Mouse (Mus musculus) C2C12 (cell line): Measurements from ENCODE around the gene Nav2.

Experiments
- CEBPB ChIP-seq: IDR thresholded peaks from one replicate; pipeline ENCODE4 v1.6.1; 2011; ENCODE audit warnings: low read depth, mild to moderate bottlenecking, control low read depth, moderate library complexity
- CTCF ChIP-seq: IDR thresholded peaks from one replicate; pipeline ENCODE4 v1.5.1; 2011; ENCODE audit not compliant: control insufficient read depth, insufficient read depth, insufficient read length
- MAX ChIP-seq: IDR thresholded peaks from one replicate; pipeline ENCODE4 v1.6.1; 2011; ENCODE audit warnings: mild to moderate bottlenecking, control low read depth
- MYOG ChIP-seq: IDR thresholded peaks from one replicate; pipeline ENCODE4 v1.6.1; 2011; ENCODE audit not compliant: control insufficient read depth, insufficient read length; ENCODE audit errors: extremely low read depth
- USF1 ChIP-seq: IDR thresholded peaks from one replicate; pipeline ENCODE4 v1.6.1; 2011; ENCODE audit warnings: low read depth, mild to moderate bottlenecking, control low read depth, moderate library complexity

DNA sequence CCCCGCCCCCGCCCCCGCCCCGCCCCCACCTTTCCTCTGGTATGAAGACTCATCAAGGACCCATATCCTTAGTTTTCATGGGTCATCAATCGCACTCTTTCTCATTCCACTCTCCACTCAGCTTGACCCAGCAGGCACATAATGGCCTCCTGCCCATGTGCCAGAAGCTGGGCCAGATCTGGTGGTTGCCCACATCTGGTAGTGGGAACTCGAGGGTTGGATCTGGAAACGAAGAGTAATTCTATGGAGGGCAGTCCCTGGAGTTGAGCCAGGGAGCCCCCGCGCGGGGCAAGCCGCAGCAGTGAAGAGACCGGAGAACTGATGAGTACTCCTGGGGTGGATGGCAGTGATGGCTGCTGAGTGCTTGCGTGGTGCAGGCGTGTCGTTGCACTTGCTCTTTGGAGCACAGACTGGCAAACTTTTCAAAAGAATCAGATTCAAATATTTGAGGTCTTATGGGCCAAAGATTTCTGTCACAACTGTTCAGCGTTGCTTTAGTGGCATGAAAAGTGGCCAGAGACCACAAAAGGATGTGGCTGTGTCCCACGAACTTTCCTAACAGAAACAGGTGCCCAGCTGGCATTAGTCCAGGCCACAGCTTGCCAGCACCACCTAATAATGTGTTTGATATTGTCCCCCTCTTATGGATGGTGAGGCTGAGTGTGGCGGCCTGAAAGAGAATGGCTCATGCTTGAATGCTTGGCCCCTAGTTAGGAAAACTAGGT lies 449.1 kb downstream of the Nav2 start:
- TF ChIP-seq CTCF (no peak), MAX (no peak), USF1 (no peak), MYOG (no peak), CEBPB (no peak)
